Mouse (Mus musculus) liver, embryonic 13.5 days (tissue): Measurements from ENCODE around the gene Dnah17. TPM values are rescaled to one million over a fixed set of nuclear protein-coding genes. Genes with fewer than 3 reads are reported as not detected.

Experiments used
- ATAC-seq: fragments of 200-750 bp; cut with Nextera tagmentation; 2 replicates; pipeline ENCODE4 v1.8.0; 2017; ENCODE audit warnings: low read depth, mild to moderate bottlenecking, moderate number of reproducible peaks, moderate library complexity
- DNase-seq: peaks from one replicate; pipeline ENCODE4 v3.0.0; 2022
- H3K27ac ChIP-seq: fragments of 300-500 bp; sonication (generic); 2 replicates; pipeline ENCODE4 v1.5.1; 2015; ENCODE audit warnings: moderate library complexity, mild to moderate bottlenecking, inconsistent platforms
- H3K27me3 ChIP-seq: fragments of 300-500 bp; sonication (generic); 2 replicates; pipeline ENCODE4 v1.6.1; 2015; ENCODE audit warnings: mild to moderate bottlenecking, inconsistent platforms
- H3K36me3 ChIP-seq: fragments of 300-500 bp; sonication (generic); 2 replicates; pipeline ENCODE4 v1.6.1; 2015; ENCODE audit warnings: mild to moderate bottlenecking, inconsistent platforms
- H3K4me1 ChIP-seq: fragments of 300-500 bp; sonication (generic); replicated peaks from 2 replicates; pipeline ENCODE4 v1.6.1; 2015; ENCODE audit warnings: inconsistent platforms
- H3K4me2 ChIP-seq: fragments of 300-500 bp; sonication (generic); 2 replicates; pipeline ENCODE4 v1.6.1; 2015; ENCODE audit warnings: inconsistent platforms, mild to moderate bottlenecking, moderate library complexity
- H3K4me3 ChIP-seq: fragments of 300-500 bp; sonication (generic); replicated peaks from 2 replicates; pipeline ENCODE4 v1.5.1; 2015; ENCODE audit warnings: mild to moderate bottlenecking, inconsistent platforms
- H3K9ac ChIP-seq: fragments of 300-500 bp; sonication (generic); 2 replicates; pipeline ENCODE4 v1.6.1; 2015; ENCODE audit warnings: mild to moderate bottlenecking, inconsistent platforms
- H3K9me3 ChIP-seq: fragments of 300-500 bp; sonication (generic); replicated peaks from 2 replicates; pipeline ENCODE4 v1.6.1; 2016; ENCODE audit warnings: inconsistent platforms
- WGBS: fragments of 180-500 bp; shearing (Covaris S2); methylation state at CpG from one replicate; pipeline ENCODE4 v1.1.7; 2015; ENCODE audit not compliant: insufficient replicate concordance; 5-methylcytosine and 5-hydroxymethylcytosine counted together
- polyA plus RNA-seq: library from polyadenylated mRNA; unstranded; fragments of >200 nt; fragmentation: Nextera tagmentation; extraction: Ambion mirVana; gene quantifications from 2 replicates; pipeline ENCODE4 v1.2.1, GENCODE M21; 2015

Gene Dnah17
- polyA plus RNA-seq, 1 experiment from 2014 or later, result 0.07 TPM

GRCm38 (mm10) chr11:118142547-118143165, 12.2 kb upstream of the Dnah17 start:
- Histone ChIP-seq H3K4me3 (no peak overlapping the region), H3K36me3 (no peaks in the 10 kb centered on the region), H3K27ac (no peak overlapping the region), H3K4me1 (peaks cover 7% of the 10 kb centered on the region), H3K4me2 (no peak overlapping the region), H3K27me3 (no peaks in the 10 kb centered on the region), H3K9me3 (no peaks in the 10 kb centered on the region), H3K9ac (no peak overlapping the region)
- DNase-seq (no peak), ATAC-seq (no peak)
- WGBS, result 63% methylated on average over 7 of the region's 7 CpGs

- H3K27ac ChIP-seq, result no peak overlapping the region
- H3K36me3 ChIP-seq, result no peaks in the 10 kb centered on the region
- no peaks in the 10 kb centered on the region for H3K9me3 ChIP-seq
- H3K4me3 ChIP-seq, result no peak overlapping the region
- H3K4me1 ChIP-seq, result peaks cover 5% of the 10 kb centered on the region; the same call in 1 of the 2 replicates
- DNase-seq (no peak), ATAC-seq (no peak)
- H3K27me3 ChIP-seq, result no peaks in the 10 kb centered on the region
- WGBS, result 61% methylated on average over 10 of the region's 10 CpGs
- no peak overlapping the region for H3K9ac ChIP-seq
- no peak overlapping the region for H3K4me2 ChIP-seq
These were observed 10.5 kb upstream of the Dnah17 start for GRCm38 (mm10) chr11:118140771-118141565.

- no peak overlapping the region for H3K4me3 ChIP-seq
These were observed 7.9 kb upstream of the Dnah17 start for GRCm38 (mm10) chr11:118138347-118138746.

GRCm38 (mm10) chr11:118136172-118136632, 5.8 kb upstream of the Dnah17 start:
- Histone ChIP-seq H3K9me3 (no peaks in the 10 kb centered on the region), H3K27ac (no peak overlapping the region), H3K27me3 (no peaks in the 10 kb centered on the region), H3K4me2 (no peak overlapping the region), H3K9ac (no peak overlapping the region), H3K4me1 (peaks cover 13% of the 10 kb centered on the region), H3K4me3 (no peak overlapping the region), H3K36me3 (no peaks in the 10 kb centered on the region)
- ATAC-seq (no peak), DNase-seq (no peak)
- 39% methylated on average over 5 of the region's 5 CpGs for WGBS

More at GRCm38 (mm10) chr11:118138347-118138746, 7.9 kb upstream of the Dnah17 start:
- H3K36me3 ChIP-seq, result no peaks in the 10 kb centered on the region
- DNase-seq (no peak), ATAC-seq (no peak)
- WGBS, result 83% methylated on average over 6 of the region's 6 CpGs
- no peaks in the 10 kb centered on the region for H3K27me3 ChIP-seq
- H3K4me2 ChIP-seq, result no peak overlapping the region
- H3K9me3 ChIP-seq, result no peaks in the 10 kb centered on the region
- no peak overlapping the region for H3K27ac ChIP-seq
- H3K9ac ChIP-seq, result no peak overlapping the region
- peaks cover 10% of the 10 kb centered on the region for H3K4me1 ChIP-seq

GRCm38 (mm10) chr11:118135271-118135670, 4.8 kb upstream of the Dnah17 start:
- H3K4me1 ChIP-seq, result peaks cover 13% of the 10 kb centered on the region
- H3K27ac ChIP-seq, result no peak overlapping the region
- WGBS, result 36% methylated on average over 6 of the region's 6 CpGs
- H3K4me2 ChIP-seq, result no peak overlapping the region
- no peak overlapping the region for H3K9ac ChIP-seq
- H3K4me3 ChIP-seq, result no peak overlapping the region
- no peaks in the 10 kb centered on the region for H3K36me3 ChIP-seq
- DNase-seq (no peak), ATAC-seq (no peak)
- no peaks in the 10 kb centered on the region for H3K27me3 ChIP-seq
- H3K9me3 ChIP-seq, result no peaks in the 10 kb centered on the region

GRCm38 (mm10) chr11:118133752-118134169, 3.3 kb upstream of the Dnah17 start:
- H3K4me3 ChIP-seq, result no peak overlapping the region
- DNase-seq (no peak), ATAC-seq (peak; percentile 51)
- H3K36me3 ChIP-seq, result no peaks in the 10 kb centered on the region
- peaks cover 13% of the 10 kb centered on the region for H3K4me1 ChIP-seq
- H3K9me3 ChIP-seq, result no peaks in the 10 kb centered on the region
- WGBS, result 37% methylated on average over 4 of the region's 4 CpGs
- no peak overlapping the region for H3K9ac ChIP-seq
- H3K27ac ChIP-seq, result no peak overlapping the region
- H3K4me2 ChIP-seq, result no peak overlapping the region
- H3K27me3 ChIP-seq, result no peaks in the 10 kb centered on the region

GRCm38 (mm10) chr11:118133133-118133751, 2.8 kb upstream of the Dnah17 start:
- DNase-seq (no peak), ATAC-seq (peak; percentile 43; the same call in 1 of the 2 replicates)
- H3K27ac ChIP-seq, result no peak overlapping the region
- H3K4me2 ChIP-seq, result no peak overlapping the region
- no peaks in the 10 kb centered on the region for H3K9me3 ChIP-seq
- H3K4me3 ChIP-seq, result no peak overlapping the region
- 59% methylated on average over 9 of the region's 9 CpGs for WGBS
- peaks cover 13% of the 10 kb centered on the region for H3K4me1 ChIP-seq
- no peaks in the 10 kb centered on the region for H3K27me3 ChIP-seq
- no peak overlapping the region for H3K9ac ChIP-seq
- no peaks in the 10 kb centered on the region for H3K36me3 ChIP-seq

- Histone ChIP-seq H3K4me1 (peaks cover 13% of the 10 kb centered on the region), H3K27me3 (no peaks in the 10 kb centered on the region), H3K9me3 (no peaks in the 10 kb centered on the region), H3K4me2 (no peak overlapping the region), H3K4me3 (no peak overlapping the region), H3K27ac (no peak overlapping the region), H3K9ac (no peak overlapping the region), H3K36me3 (no peaks in the 10 kb centered on the region)
- ATAC-seq, result no peak
- WGBS, result 66% methylated on average over 8 of the region's 8 CpGs
- no peak for DNase-seq
These were observed 1.7 kb upstream of the Dnah17 start for GRCm38 (mm10) chr11:118132136-118132535.

- no peaks in the 10 kb centered on the region for H3K9me3 ChIP-seq
- ATAC-seq (no peak), DNase-seq (no peak)
- 45% methylated on average over 2 of the region's 2 CpGs for WGBS
- H3K9ac ChIP-seq, result no peak overlapping the region
- H3K36me3 ChIP-seq, result no peaks in the 10 kb centered on the region
- peaks cover 13% of the 10 kb centered on the region for H3K4me1 ChIP-seq
- H3K4me2 ChIP-seq, result no peak overlapping the region
- H3K27me3 ChIP-seq, result no peaks in the 10 kb centered on the region
- no peak overlapping the region for H3K4me3 ChIP-seq
- H3K27ac ChIP-seq, result no peak overlapping the region
These were observed 622 bp downstream of the Dnah17 start for GRCm38 (mm10) chr11:118129812-118130211.

- 60% methylated on average over 11 of the region's 11 CpGs for WGBS
- no peaks in the 10 kb centered on the region for H3K9me3 ChIP-seq
- peaks cover 4% of the 10 kb centered on the region for H3K4me1 ChIP-seq
- H3K9ac ChIP-seq, result no peak overlapping the region
- H3K4me3 ChIP-seq, result no peak overlapping the region
- no peaks in the 10 kb centered on the region for H3K36me3 ChIP-seq
- no peaks in the 10 kb centered on the region for H3K27me3 ChIP-seq
- ATAC-seq (no peak), DNase-seq (no peak)
- H3K27ac ChIP-seq, result no peak overlapping the region
- H3K4me2 ChIP-seq, result no peak overlapping the region
These were observed 8.8 kb downstream of the Dnah17 start for GRCm38 (mm10) chr11:118121592-118121991.

GRCm38 (mm10) chr11:118118777-118119176, 11.7 kb downstream of the Dnah17 start:
- ATAC-seq (no peak), DNase-seq (no peak)
- H3K36me3 ChIP-seq, result no peaks in the 10 kb centered on the region
- H3K4me2 ChIP-seq, result no peak overlapping the region
- no peak overlapping the region for H3K9ac ChIP-seq
- H3K4me3 ChIP-seq, result no peak overlapping the region
- no peak overlapping the region for H3K27ac ChIP-seq
- H3K27me3 ChIP-seq, result no peaks in the 10 kb centered on the region
- H3K4me1 ChIP-seq, result peaks cover 13% of the 10 kb centered on the region
- no peaks in the 10 kb centered on the region for H3K9me3 ChIP-seq
- WGBS, result 64% methylated on average over 8 of the region's 8 CpGs
